Mouse (Mus musculus) neutrophil, adult 5-6 weeks (primary cell): ENCODE results near the gene Lefty2. TPM values are rescaled to one million over a fixed set of nuclear protein-coding genes. Genes with fewer than 3 reads are reported as not detected.
"Not testable (repeated sequence)": the region's sequence is repeated elsewhere in the genome, so short reads cannot be mapped to it uniquely, and the experiment has no call there.

ENCODE experiments used
- ATAC-seq: fragments of 151-379, 151-347 bp; 2 replicates; pipeline ENCODE4 v1.8.0; 2017; ENCODE audit warnings: mild to moderate bottlenecking, moderate TSS enrichment; ENCODE audit not compliant: insufficient number of reproducible peaks, poor library complexity, low FRiP score, severe bottlenecking; ENCODE audit errors: extremely low read depth
- total RNA-seq: library from RNA; stranded (forward); fragments of 200-1000 nt; gene quantifications from 2 replicates; pipeline ENCODE4 v1.2.3, GENCODE M21; 2017

Gene Lefty2
- total RNA-seq, 1 experiment from 2014 or later: not detected

- peak; percentile 60 for ATAC-seq
These were observed 3.1 kb upstream of the Lefty2 start for GRCm38 (mm10) chr1:180889841-180890240.

- ATAC-seq: not testable (repeated sequence)
These were observed 1.4 kb downstream of the Lefty2 start for GRCm38 (mm10) chr1:180894088-180894987.

GRCm38 (mm10) chr1:180901107-180901506 lies 8.2 kb downstream of the Lefty2 start:
- ATAC-seq: peak; percentile 39; the same call in 1 of the 2 replicates

GRCm38 (mm10) chr1:180902915-180903314 lies 10.0 kb downstream of the Lefty2 start:
- ATAC-seq: no peak

GRCm38 (mm10) chr1:180903666-180904038 lies 10.7 kb downstream of the Lefty2 start:
- no peak for ATAC-seq

GRCm38 (mm10) chr1:180904039-180904814 lies 11.3 kb downstream of the Lefty2 start, which contains the start of gene Pycr2:
Gene Pycr2 (plus strand): TSS chr1:180904293.
- ATAC-seq: peak; percentile 95

- no peak for ATAC-seq
These were observed 11.8 kb downstream of the Lefty2 start for GRCm38 (mm10) chr1:180904815-180905080.

- no peak for ATAC-seq
These were observed 12.4 kb downstream of the Lefty2 start for GRCm38 (mm10) chr1:180905307-180905706.

GRCm38 (mm10) chr1:180905876-180906275 lies 13.0 kb downstream of the Lefty2 start:
- ATAC-seq: no peak

GRCm38 (mm10) chr1:180906461-180907147 lies 13.7 kb downstream of the Lefty2 start:
- ATAC-seq: no peak

GRCm38 (mm10) chr1:180911138-180911537 lies 18.2 kb downstream of the Lefty2 start:
- ATAC-seq: no peak

- ATAC-seq: no peak
These were observed 18.9 kb downstream of the Lefty2 start for GRCm38 (mm10) chr1:180911653-180912287.

GRCm38 (mm10) chr1:180912792-180913191 lies 19.9 kb downstream of the Lefty2 start:
- no peak for ATAC-seq

- ATAC-seq: no peak
These were observed 20.9 kb downstream of the Lefty2 start for GRCm38 (mm10) chr1:180913797-180914196.

GRCm38 (mm10) chr1:180916425-180916824 lies 23.5 kb downstream of the Lefty2 start:
- 0 out of 2 replicates have a peak, but pooled peaks have one; percentile 21 for ATAC-seq

GRCm38 (mm10) chr1:180917053-180917452 lies 24.1 kb downstream of the Lefty2 start:
- no peak for ATAC-seq

- no peak for ATAC-seq
These were observed 26.8 kb downstream of the Lefty2 start for GRCm38 (mm10) chr1:180919686-180920085.

GRCm38 (mm10) chr1:180922273-180923048 lies 29.6 kb downstream of the Lefty2 start:
- peak; percentile 93 for ATAC-seq
